Mouse (Mus musculus): ENCODE data around the gene Tmem138.

Tmem138 gene

GRCm38 (mm10) chr19:10576690-10577561 is at the start of gene Tmem138, which contains the start of gene Cyb561a3:
Gene Tmem138, minus strand, starts transcription at chr19:10577362.
Gene Cyb561a3, plus strand, starts transcription at chr19:10577172.
- peak; percentile 88 to 91 for DNase-seq (ENCODE audit: low spot score in 2 of 2)

DNA sequence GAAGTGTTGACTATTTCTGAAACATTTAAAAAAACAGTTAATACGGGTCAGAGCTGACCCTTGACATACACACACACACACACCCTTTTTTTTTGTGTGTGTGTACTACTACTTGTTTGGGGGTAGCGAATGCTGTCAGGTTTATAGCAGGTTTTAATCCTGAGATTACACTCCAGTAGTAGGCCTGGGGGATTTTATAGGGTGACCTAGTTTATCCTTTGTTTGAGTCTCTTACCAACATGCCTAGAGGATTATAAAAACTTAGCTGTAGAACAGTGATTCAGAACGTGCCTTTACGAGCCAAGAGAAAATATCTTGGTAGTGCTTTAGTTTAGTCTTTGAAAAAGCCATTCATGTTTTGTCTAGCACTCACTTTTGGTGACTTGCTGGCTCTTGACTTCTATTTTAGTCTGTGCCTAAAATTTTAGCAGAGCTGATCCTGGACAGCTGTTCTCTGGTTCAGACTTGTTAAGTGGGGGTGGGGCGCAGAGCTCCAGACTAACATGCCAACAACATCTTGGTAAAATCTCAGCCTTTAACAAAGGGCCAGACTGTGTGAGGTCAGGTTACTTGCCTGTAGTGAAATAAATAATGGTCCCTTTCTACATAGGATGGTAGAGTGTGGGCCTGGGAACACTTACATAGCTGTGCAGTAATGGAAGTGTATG is 31.5 kb upstream of the Tmem138 start:
- DNase-seq (ENCODE audit: low spot score in 2 of 2), result no peak

DNA sequence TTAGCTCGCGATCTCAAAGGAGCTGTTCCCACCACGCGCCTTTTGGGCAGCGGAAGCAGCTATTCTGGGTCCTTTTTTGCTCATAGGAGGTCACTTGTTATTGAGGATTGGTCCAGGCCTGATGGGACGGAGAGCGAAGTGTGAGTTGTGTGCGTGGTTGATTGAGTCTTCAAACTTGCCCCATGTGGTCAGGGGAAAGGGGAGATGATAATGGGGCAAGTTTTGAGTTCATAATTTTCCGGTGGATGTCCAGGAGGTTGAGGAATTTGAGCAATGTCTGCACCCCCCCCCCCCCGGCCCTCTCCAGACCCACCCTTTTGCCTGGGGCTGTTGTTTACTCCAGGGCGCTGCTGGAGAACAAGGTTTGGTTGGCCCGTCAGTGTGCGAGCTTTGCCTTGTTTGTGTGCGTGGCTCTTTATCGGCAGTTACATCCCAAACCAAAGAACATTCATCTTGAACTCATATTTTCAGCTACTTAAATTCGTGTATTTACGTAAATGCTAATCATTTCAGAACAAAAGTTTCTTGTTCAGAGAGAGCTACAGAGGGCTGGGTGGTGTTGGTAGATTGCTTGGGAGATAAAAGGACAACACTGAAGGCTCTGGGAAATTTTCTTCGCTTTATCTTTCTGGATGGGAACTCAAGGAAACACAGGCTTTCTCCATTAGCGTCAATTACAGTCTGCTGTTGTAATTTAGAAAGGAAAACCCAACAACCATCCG is 28.9 kb upstream of the Tmem138 start:
- DNase-seq (ENCODE audit: low spot score in 2 of 2), result no peak

DNA sequence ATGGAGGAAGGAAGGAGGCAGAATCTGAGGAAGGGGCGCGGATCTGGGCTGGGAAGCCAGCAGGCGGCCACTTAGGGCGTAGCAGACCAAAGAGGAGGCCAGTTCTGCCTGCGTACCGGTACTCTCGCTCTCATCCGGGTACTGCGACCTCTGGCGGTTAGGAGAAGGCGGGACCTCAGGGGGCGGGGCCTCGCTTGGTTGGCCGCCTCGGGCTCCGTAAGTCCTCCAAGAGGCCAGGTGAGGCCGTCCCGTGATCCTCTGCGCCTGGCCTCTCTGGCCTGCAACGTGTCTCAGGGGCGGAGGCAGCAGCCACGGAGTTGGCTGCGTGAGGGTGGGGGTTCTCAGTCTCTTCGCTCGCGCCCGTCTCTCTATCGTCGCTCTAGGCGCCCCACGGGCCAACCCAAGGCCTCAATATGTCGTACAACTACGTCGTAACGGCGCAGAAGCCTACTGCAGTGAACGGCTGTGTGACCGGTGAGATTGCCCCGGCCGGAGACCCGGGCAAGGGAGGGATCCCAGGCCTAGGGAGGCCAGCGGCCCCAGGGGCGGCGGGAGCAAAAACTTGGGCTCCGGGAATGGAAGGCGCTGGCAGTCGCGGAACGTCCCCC is 28.2 kb upstream of the Tmem138 start, which contains the start of the genes Ddb1 and Tkfc:
Ddb1 (plus strand) TSS at position 35 of the 608 bp plus-strand sequence.
Tkfc (minus strand) TSS at position 362 of the 608 bp plus-strand sequence.
- peak; percentile 98 to 99 for DNase-seq (ENCODE audit: low spot score in 2 of 2)

DNA sequence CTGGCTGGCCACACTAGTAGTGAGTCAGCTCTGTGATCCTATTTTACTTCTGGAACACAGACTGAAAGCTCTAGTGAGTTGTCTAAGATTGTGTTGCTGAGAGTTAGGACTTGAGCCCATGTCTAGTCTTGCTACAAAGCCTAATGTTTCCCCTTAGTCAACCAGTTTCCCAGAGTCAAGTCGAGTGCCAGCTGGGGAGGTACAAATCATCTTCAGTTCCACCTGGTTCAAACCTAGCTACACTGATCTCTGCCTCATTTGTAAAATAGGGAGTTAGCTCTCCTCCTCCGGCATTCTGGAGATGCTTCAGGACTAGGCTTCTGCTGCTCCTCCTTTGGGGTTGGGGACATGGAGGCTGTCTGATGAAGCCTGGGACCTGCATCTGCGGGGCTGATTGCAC is 27.4 kb upstream of the Tmem138 start:
- DNase-seq (ENCODE audit: low spot score in 2 of 2), result no peak

- no peak for DNase-seq (ENCODE audit: low spot score in 2 of 2)
Observed at GRCm38 (mm10) chr19:10603660-10604523, 26.7 kb upstream of the Tmem138 start.

- DNase-seq (ENCODE audit: low spot score in 2 of 2), result peak; percentile 78 to 89
Observed at GRCm38 (mm10) chr19:10602787-10603186, 25.6 kb upstream of the Tmem138 start.

DNA sequence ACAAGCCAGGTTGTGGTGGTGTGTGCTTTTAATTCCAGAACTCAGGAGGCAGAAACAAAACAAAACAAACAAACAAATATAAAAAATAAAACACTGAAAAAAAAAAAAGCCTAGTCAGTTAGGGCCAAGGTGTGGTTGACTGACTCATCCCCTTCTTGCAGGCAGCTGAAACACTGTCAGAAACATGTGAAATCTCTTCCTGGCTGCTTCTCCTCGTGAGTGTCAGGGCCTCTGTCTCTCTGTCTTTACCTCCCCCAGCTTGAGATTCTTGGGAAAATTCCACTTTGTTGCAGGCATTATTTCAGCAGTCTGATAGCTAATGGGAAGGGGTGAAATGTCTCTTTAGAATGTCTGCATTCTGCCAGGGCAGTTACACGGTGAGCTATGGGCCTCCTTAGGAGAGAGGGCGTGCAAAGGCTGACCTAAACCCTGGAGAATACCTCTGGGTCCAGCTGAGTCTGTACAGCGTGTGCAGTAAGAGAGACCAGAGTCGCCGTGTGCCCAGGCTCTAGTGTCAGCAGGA is 25.1 kb upstream of the Tmem138 start:
- DNase-seq (ENCODE audit: low spot score in 2 of 2), result no peak

DNA sequence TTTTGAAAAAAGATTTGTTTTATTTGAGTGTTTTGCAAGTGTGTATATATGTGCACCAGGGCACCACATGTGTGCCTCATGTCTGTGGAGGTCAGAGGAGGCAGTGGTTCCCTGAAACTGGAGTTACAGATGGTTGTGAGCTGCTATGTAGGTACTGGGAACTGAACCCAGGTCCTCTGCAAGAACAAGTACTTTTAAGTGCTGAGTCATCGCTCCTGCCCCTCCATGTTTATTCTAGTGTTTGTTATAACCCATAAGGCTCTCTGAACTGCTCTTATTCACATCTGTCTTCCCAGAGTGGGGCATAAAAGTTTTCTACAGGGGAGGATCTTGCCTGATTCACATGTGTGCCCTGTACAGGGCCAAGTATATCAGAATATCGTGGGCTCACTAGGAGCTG is 22.5 kb upstream of the Tmem138 start:
- DNase-seq (ENCODE audit: low spot score in 2 of 2), result no peak

- DNase-seq (ENCODE audit: low spot score in 2 of 2), result no peak
Observed at GRCm38 (mm10) chr19:10598188-10598587, 21.0 kb upstream of the Tmem138 start.

- no peak for DNase-seq (ENCODE audit: low spot score in 2 of 2)
Observed at GRCm38 (mm10) chr19:10591659-10592377, 14.7 kb upstream of the Tmem138 start.

DNA sequence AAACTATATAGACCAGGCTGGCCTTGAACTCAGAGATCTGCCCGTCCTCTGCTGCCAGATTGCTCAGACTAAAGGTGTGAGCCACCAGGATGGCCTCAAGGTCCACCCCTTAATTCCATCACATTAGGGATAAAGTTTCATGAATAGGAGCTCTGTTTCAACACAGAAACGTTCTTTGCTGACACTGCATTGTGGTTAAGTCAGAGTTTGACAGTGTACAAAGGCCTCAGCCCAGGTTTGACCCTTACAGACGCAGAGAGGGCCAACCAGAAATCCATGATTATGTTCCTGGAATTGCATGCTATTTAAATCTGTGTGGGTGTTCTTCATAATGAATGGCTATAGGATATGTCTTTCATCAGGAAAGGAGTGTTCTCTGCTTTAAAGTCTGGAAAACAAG is 13.1 kb upstream of the Tmem138 start:
- no peak for DNase-seq (ENCODE audit: low spot score in 2 of 2)

DNA sequence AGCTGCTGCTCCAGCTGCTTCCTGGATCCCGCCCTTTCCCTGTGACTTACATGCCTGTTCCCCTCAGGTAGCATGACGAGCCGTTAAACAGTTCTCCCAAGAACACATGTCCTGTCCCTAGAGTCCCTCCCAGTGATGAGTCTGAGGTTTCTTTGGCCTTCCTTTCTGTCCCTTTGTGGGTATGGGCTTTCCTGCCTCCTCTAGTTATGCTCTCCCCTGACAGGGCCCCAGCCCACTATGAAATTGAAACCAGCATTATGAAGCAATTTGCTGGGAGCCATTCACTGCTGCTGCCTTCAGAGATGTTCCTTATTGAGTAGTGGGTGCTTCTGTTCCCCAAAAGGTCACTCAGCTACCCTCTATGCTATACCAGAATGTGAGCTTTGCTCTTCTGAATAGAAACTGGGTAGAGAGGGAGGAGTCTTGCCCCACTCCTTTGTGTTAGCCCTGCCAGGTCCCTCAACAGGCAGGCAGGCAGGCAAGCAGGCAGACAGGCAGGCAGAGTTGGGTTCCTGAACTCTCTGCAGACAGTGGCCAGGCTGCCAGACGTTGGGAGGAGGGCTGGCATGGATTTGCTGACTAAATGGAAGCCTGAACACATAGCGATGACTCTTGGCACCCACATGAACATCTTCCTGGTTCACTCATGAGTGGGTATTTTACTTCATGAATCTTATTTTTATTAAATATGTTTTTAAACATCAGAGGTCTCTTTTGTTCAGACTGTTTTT is 12.1 kb upstream of the Tmem138 start:
- no peak for DNase-seq (ENCODE audit: low spot score in 2 of 2)

GRCm38 (mm10) chr19:10587231-10587630 is 10.1 kb upstream of the Tmem138 start:
- DNase-seq (ENCODE audit: low spot score in 2 of 2), result no peak

DNA sequence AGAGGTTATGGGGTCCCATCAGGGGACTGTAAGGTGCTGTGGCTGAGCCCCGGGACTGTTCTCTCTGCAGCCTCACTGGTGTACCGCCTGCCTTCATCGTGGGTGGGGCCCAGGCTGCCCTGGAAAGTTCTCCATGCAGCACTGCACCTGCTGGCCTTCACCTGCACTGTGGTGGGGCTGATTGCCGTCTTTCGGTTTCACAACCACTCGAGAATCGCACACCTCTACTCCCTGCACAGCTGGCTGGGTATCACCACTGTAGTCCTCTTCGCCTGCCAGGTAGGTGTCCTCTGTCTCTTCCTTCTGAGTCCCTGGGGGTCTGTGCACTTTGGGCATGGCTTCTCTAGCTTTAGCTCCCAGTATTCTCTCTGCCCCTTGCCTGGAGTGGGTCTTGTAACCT is 8.0 kb upstream of the Tmem138 start:
- no peak for DNase-seq (ENCODE audit: low spot score in 2 of 2)

- no peak for DNase-seq (ENCODE audit: low spot score in 2 of 2)
Observed at GRCm38 (mm10) chr19:10583550-10584146, 6.5 kb upstream of the Tmem138 start.

DNA sequence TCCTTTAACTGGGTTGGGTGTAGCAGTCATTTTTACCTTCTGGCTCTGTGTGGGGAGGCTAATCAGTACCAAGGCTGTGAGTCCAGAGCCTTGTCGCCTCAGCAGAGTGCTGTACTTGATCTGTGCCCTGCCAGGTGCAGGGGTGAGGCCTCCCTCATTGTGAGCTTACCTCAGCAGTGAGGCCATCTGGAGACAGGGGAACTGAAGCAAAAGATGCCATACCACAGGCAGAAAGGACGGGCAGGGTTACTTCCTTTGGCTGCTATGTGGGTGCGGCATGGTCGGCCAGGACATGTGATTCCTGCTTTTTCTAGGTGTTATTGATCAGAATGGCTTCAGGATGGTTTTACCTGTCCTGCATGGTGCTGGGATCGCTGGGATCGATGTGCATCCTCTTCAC is 4.8 kb upstream of the Tmem138 start:
- no peak for DNase-seq (ENCODE audit: low spot score in 2 of 2)

DNA sequence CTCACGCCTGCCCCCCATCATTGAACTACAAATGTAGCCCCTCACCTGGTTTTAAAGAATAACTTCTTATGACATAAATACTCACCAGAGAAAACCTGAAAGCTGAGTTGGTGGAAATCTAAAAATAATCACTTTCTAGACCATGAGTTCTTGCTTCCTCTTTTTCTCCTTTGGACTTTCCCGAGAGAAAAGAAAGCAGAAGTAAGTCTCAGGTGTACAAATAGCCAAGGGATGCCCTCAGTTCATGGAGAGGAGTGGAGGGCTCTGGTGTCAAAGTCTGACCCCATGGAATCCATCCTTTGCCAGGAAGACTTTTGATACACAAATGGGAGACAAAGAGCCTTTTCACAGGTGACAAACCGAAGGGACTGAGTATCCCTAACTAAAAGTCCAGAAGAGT is 3.6 kb upstream of the Tmem138 start:
- DNase-seq (ENCODE audit: low spot score in 2 of 2), result no peak

- DNase-seq (ENCODE audit: low spot score in 2 of 2), result no peak
Observed at GRCm38 (mm10) chr19:10580102-10580501, 2.9 kb upstream of the Tmem138 start.
